Mouse (Mus musculus): ENCODE results near the gene Ugt1a7c. TPM values are rescaled to one million over a fixed set of nuclear protein-coding genes. Genes with fewer than 3 reads are reported as not detected.
A peak's percentile ranks its signal among the peaks of the same experiment; 100 is the strongest.
"Not testable (repeated sequence)": the region's sequence is repeated elsewhere in the genome, so short reads cannot be mapped to it uniquely, and the experiment has no call there.

The Ugt1a7c gene
- polyA plus RNA-seq, 1 experiment: 96.9 TPM

DNA sequence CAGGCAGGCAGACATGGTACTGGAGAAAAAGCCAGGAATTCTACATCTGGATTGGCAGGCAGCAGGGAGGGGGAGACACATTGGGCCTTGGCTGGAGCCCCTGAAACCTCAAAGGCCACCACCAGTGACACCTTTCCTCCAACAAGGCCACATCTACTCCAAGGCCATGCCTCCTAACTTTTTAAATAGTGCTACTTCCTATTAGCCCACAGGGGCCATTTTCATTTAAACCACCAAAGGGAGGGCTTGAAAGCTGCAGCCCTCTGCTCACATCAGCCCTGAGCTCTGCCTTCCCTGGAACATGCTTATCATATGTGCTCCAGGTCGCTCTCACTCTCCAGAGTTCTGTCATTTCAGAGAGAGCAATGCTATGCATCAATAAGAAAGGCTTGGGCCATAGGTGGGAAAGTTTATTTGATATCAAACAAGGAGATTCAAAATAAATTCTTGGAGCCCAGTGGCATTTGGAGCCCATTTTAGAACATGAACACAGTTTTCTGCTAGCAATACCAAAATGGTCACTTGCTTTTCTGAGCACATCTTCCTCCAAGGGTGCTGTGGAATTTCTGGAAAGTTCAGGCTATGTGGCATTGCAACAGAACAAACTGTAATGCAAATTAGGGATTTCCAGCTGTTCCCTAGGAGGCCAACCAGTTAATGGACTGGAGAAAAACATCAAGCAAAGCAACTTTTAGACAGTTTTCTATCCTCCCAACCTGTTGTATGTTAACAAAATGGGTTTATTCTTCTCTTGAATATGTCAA is 10.0 kb downstream of the Ugt1a7c start:
- H3K27ac ChIP-seq (ENCODE audit: insufficient read depth, low read depth, low read length): peak overlapping the region; percentile 42
- H3K27me3 ChIP-seq (replicated peaks; ENCODE audit: control insufficient read depth, insufficient read depth, low read length): no peaks in the 10 kb centered on the region
- DNase-seq: no peak
- no peaks in the 10 kb centered on the region for H3K36me3 ChIP-seq (ENCODE audit: control insufficient read depth, insufficient read depth, low read length)
- H3K4me3 ChIP-seq (ENCODE audit: insufficient read depth, low read depth, low read length): no peak overlapping the region
- no peak for TF ChIP-seq POLR2A (IDR thresholded peaks at IDR 0.05; ENCODE audit: low read depth, low read length)
- no peak for TF ChIP-seq CTCF (conservative IDR thresholded peaks at IDR 0.05; ENCODE audit: insufficient read depth, insufficient read length, low read depth, low read length)
- 100% methylated on average over 1 of the region's 1 CpGs for WGBS
- H3K4me1 ChIP-seq (ENCODE audit: control insufficient read depth, insufficient read depth, low read length): peaks cover 13% of the 10 kb centered on the region; the same call in 1 of the 2 replicates

DNA sequence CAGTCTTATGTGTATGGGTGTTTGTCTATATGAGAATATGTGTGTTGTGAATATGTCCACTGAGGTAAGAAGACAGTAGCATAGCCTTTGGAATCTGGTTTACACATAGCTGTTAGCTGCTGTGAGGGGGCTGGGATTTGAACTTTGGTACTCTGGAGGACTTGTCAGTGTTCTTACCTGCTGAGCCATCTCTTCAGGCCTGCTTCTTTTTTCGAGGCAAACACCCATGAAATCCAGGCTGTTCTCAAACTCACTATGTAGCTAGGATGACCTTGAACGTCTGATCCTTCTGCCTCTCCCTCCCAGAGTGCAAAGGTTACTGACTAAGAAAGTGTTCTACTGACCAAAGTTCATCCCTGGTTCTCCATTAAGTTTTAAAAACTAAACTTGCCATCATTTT is 10.8 kb downstream of the Ugt1a7c start:
- TF ChIP-seq CTCF (conservative IDR thresholded peaks at IDR 0.05; ENCODE audit: insufficient read depth, insufficient read length, low read depth, low read length) (no peak), POLR2A (IDR thresholded peaks at IDR 0.05; ENCODE audit: low read depth, low read length) (no peak)
- 39% methylated on average over 2 of the region's 2 CpGs for WGBS
- H3K36me3 ChIP-seq (ENCODE audit: control insufficient read depth, insufficient read depth, low read length): no peaks in the 10 kb centered on the region
- H3K4me1 ChIP-seq (ENCODE audit: control insufficient read depth, insufficient read depth, low read length): peaks cover 13% of the 10 kb centered on the region; the same call in 1 of the 2 replicates
- no peak overlapping the region for H3K4me3 ChIP-seq (ENCODE audit: insufficient read depth, low read depth, low read length)
- DNase-seq: peak; percentile 91
- peak overlapping the region; percentile 56; the same call in 1 of the 2 replicates for H3K27ac ChIP-seq (ENCODE audit: insufficient read depth, low read depth, low read length)
- no peaks in the 10 kb centered on the region for H3K27me3 ChIP-seq (replicated peaks; ENCODE audit: control insufficient read depth, insufficient read depth, low read length)

DNA sequence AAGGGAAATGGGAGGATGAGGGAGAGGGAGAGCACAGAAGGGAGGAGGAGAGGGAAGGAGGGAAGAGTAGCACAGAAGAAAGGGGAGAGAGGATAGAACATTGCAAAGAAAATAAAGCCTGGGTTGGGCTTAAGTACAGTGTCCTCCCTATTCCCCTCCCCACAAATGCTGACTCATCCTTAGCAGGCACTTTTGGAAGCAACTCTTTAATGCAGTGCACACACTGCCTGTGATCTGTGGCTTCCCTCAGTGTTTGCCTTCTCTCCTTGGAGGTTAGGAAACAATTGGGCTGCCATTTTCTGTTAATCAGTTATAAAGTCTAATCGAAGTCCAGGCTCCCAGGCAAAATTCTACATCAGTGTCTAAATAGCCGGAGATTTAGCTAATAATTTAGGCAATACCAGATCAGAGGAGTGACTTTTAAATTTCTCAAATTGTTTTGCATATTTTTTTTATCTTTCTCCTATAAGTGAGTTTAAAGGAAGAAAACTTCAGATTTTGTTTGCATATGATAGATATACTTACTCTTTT is 14.2 kb downstream of the Ugt1a7c start:
- H3K4me3 ChIP-seq (ENCODE audit: insufficient read depth, low read depth, low read length); H3K27me3 ChIP-seq (replicated peaks; ENCODE audit: control insufficient read depth, insufficient read depth, low read length); H3K36me3 ChIP-seq (ENCODE audit: control insufficient read depth, insufficient read depth, low read length): not testable (repeated sequence)
- peaks cover 12% of the 10 kb centered on the region; the same call in 1 of the 2 replicates for H3K4me1 ChIP-seq (ENCODE audit: control insufficient read depth, insufficient read depth, low read length)
- H3K27ac ChIP-seq (ENCODE audit: insufficient read depth, low read depth, low read length): peak overlapping the region; percentile 68; the same call in 1 of the 2 replicates
- WGBS: 25% methylated on average over 2 of the region's 2 CpGs
- peak; percentile 73 for DNase-seq

DNA sequence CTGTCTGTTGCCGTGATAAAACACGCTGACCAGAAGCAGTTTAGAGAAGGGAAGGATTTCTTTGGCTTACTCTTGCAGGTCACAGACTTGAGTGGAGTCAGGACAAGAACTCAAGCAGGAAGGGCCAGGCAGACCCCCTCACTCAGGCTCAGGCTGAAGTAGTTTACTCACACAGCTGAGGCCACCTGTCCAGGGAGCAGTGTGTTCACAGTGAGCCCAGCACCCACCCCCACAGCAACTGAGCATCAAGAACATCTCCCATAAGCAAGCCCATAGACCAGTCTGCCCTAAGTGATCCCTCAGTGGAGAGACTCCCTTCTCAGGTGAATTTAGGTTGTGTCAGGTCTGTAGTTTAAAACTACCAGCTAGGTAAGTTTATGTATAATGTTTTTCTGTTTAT is 14.7 kb downstream of the Ugt1a7c start:
- DNase-seq; H3K4me1 ChIP-seq (ENCODE audit: control insufficient read depth, insufficient read depth, low read length); H3K4me3 ChIP-seq (ENCODE audit: insufficient read depth, low read depth, low read length); H3K36me3 ChIP-seq (ENCODE audit: control insufficient read depth, insufficient read depth, low read length); H3K27me3 ChIP-seq (replicated peaks; ENCODE audit: control insufficient read depth, insufficient read depth, low read length): not testable (repeated sequence)
- peak overlapping the region; percentile 97 for H3K27ac ChIP-seq (ENCODE audit: insufficient read depth, low read depth, low read length)
- WGBS: 33% methylated on average over 2 of the region's 2 CpGs

DNA sequence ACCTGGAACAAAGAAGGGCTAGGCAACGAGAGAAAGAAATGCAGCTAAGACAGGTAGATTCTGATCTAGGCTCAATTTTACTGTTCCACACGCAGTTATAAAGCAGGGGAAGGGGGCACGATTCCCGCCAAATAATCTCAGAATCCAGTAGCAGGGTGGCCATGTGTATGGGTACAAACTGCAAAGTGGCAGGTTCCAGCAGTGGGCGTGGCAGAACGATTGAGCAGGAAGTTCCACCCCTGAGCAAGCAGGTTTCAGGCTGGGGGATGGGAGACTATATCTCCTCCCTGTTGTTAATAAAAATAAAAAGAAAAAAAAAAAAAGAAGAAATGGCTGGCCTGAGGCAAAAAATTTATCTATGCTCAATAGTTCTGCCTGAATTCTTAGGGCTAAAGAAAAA is 17.9 kb downstream of the Ugt1a7c start:
- peak overlapping the region; percentile 50 for H3K27ac ChIP-seq (ENCODE audit: insufficient read depth, low read depth, low read length)
- WGBS: 83% methylated on average over 6 of the region's 6 CpGs
- peak; percentile 66 for DNase-seq
- not testable (repeated sequence) for H3K27me3 ChIP-seq (replicated peaks; ENCODE audit: control insufficient read depth, insufficient read depth, low read length); H3K4me1 ChIP-seq (ENCODE audit: control insufficient read depth, insufficient read depth, low read length); H3K36me3 ChIP-seq (ENCODE audit: control insufficient read depth, insufficient read depth, low read length); H3K4me3 ChIP-seq (ENCODE audit: insufficient read depth, low read depth, low read length)

DNA sequence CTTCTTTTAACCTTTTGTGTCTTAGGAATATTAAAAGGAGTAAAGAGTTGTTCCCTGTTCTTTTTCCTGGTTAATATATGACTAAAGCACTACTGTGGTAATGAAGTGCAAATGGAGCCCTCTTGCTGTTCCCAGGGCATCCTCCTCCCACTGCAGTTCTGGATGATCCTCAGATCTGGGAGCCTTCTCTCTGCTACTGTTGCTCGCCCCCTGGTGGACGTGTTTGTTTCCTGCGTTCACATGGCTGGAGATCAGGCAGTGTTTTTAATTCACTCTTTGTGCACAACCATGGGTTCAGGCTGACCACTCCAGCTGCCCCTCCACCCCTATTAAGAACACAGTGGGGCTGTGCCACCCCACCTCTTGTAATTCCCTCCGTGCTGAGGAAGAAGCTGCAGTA is 25.7 kb downstream of the Ugt1a7c start:
- WGBS: 10% methylated on average over 4 of the region's 4 CpGs
- DNase-seq; H3K4me1 ChIP-seq (ENCODE audit: control insufficient read depth, insufficient read depth, low read length); H3K36me3 ChIP-seq (ENCODE audit: control insufficient read depth, insufficient read depth, low read length); H3K4me3 ChIP-seq (ENCODE audit: insufficient read depth, low read depth, low read length); H3K27ac ChIP-seq (ENCODE audit: insufficient read depth, low read depth, low read length); H3K27me3 ChIP-seq (replicated peaks; ENCODE audit: control insufficient read depth, insufficient read depth, low read length): not testable (repeated sequence)
- peak; percentile 29; the same call in 1 of the 2 replicates for TF ChIP-seq CTCF (conservative IDR thresholded peaks at IDR 0.05; ENCODE audit: insufficient read depth, insufficient read length, low read depth, low read length)

DNA sequence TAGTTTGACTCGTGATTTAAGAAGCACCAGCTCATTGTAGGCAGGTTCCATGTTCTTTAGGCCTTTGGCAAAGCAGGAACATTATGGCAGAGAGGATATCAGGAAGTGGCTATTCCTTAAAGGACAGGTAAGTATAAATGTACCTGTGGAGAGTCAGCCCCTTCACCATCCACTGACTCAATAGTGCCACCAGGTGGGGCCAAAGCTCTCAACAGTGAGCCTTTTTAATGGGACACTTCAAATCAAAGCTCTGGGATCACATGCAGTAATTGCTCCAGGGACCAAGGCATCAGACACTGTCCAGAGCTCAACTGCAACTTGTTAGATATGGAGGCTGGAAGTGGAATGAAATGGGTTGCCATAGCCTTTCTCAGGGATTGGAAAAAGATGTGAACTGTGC is 26.7 kb downstream of the Ugt1a7c start:
- not testable (repeated sequence) for H3K36me3 ChIP-seq (ENCODE audit: control insufficient read depth, insufficient read depth, low read length); H3K4me1 ChIP-seq (ENCODE audit: control insufficient read depth, insufficient read depth, low read length); H3K27me3 ChIP-seq (replicated peaks; ENCODE audit: control insufficient read depth, insufficient read depth, low read length); H3K4me3 ChIP-seq (ENCODE audit: insufficient read depth, low read depth, low read length); H3K27ac ChIP-seq (ENCODE audit: insufficient read depth, low read depth, low read length)
- DNase-seq: peak; percentile 65
- peak; percentile 45; the same call in 1 of the 2 replicates for TF ChIP-seq CTCF (conservative IDR thresholded peaks at IDR 0.05; ENCODE audit: insufficient read depth, insufficient read length, low read depth, low read length)
- no CpG with 5 or more reads among the region's 1 CpGs for WGBS
